Mouse (Mus musculus) MEL-GATA-1-ER (cell line): ENCODE measurements around the gene Bloc1s1.

Source experiments
- DNase-seq: peaks from one replicate; pipeline ENCODE4 v3.0.0-alpha.2; 2012; ENCODE audit warnings: low read depth; ENCODE audit errors: extremely low read depth

Bloc1s1 gene

GRCm38 (mm10) chr10:128870341-128870740, 53.5 kb downstream of the Bloc1s1 start:
- no peak for DNase-seq
